Mouse (Mus musculus) adrenal gland, adult 2 months (tissue): ENCODE results near the gene Coro1c. TPM values are rescaled to one million over a fixed set of nuclear protein-coding genes. Genes with fewer than 3 reads are reported as not detected.
"Not testable (repeated sequence)": the region's sequence is repeated elsewhere in the genome, so short reads cannot be mapped to it uniquely, and the experiment has no call there.

Experiments used
- DNase-seq: peaks from one replicate; pipeline ENCODE4 v3.0.0; 2021
- polyA plus RNA-seq: library from polyadenylated mRNA; depleted of rRNA; stranded (reverse); fragments of >200 nt; gene quantifications from 2 replicates; pipeline ENCODE4 v1.2.3, GENCODE M21; 2012
- total RNA-seq, 2 experiments: library from RNA; stranded (reverse); gene quantifications; 2 replicates each; pipeline ENCODE4 v1.2.3; 2021

Gene Coro1c
- total and polyA plus RNA-seq, 3 experiments, result 31.3 to 75.5 (median 43.3) TPM

- no peak for DNase-seq
Measured at GRCm38 (mm10) chr5:113828481-113828880, 80.1 kb downstream of the Coro1c start.

GRCm38 (mm10) chr5:113827991-113828411 is 80.6 kb downstream of the Coro1c start:
- no peak for DNase-seq

GRCm38 (mm10) chr5:113826619-113827018 is 81.9 kb downstream of the Coro1c start:
- DNase-seq, result no peak

GRCm38 (mm10) chr5:113825558-113825957 is 83.0 kb downstream of the Coro1c start:
- no peak for DNase-seq

GRCm38 (mm10) chr5:113824228-113824627 is 84.3 kb downstream of the Coro1c start:
- DNase-seq, result no peak

- no peak for DNase-seq
Measured at GRCm38 (mm10) chr5:113818572-113818971, 90.0 kb downstream of the Coro1c start.

GRCm38 (mm10) chr5:113815638-113816152 is 92.9 kb downstream of the Coro1c start:
- DNase-seq, result peak; percentile 80

GRCm38 (mm10) chr5:113815041-113815389 is 93.5 kb downstream of the Coro1c start:
- DNase-seq, result no peak

- DNase-seq, result no peak
Measured at GRCm38 (mm10) chr5:113814111-113815040, 94.2 kb downstream of the Coro1c start.

GRCm38 (mm10) chr5:113813608-113814007 is 95.0 kb downstream of the Coro1c start:
- no peak for DNase-seq

- no peak for DNase-seq
Measured at GRCm38 (mm10) chr5:113812638-113813037, 95.9 kb downstream of the Coro1c start.

- DNase-seq, result not testable (repeated sequence)
Measured at GRCm38 (mm10) chr5:113811824-113812420, 96.6 kb downstream of the Coro1c start.

GRCm38 (mm10) chr5:113810111-113810510 is 98.4 kb downstream of the Coro1c start:
- no peak for DNase-seq

- no peak for DNase-seq
Measured at GRCm38 (mm10) chr5:113808177-113808576, 100.4 kb downstream of the Coro1c start.

GRCm38 (mm10) chr5:113807712-113808111 is 100.8 kb downstream of the Coro1c start:
- no peak for DNase-seq

- no peak for DNase-seq
Measured at GRCm38 (mm10) chr5:113806414-113806813, 102.1 kb downstream of the Coro1c start.

- no peak for DNase-seq
Measured at GRCm38 (mm10) chr5:113805301-113805700, 103.3 kb downstream of the Coro1c start.

- DNase-seq, result no peak
Measured at GRCm38 (mm10) chr5:113804395-113804966, 104.1 kb downstream of the Coro1c start.

- DNase-seq, result peak; percentile 64
Measured at GRCm38 (mm10) chr5:113800280-113800679, 108.3 kb downstream of the Coro1c start, which contains the start of gene Tmem119. Gene Tmem119, minus strand, starts transcription at chr5:113800516.

- no peak for DNase-seq
Measured at GRCm38 (mm10) chr5:113799691-113800090, 108.9 kb downstream of the Coro1c start.

GRCm38 (mm10) chr5:113798525-113798924 is 110.0 kb downstream of the Coro1c start:
- no peak for DNase-seq

- no peak for DNase-seq
Measured at GRCm38 (mm10) chr5:113797149-113797882, 111.2 kb downstream of the Coro1c start.
